Mouse (Mus musculus) megakaryocyte, embryonic 14.5 days (primary cell): ENCODE results near the gene Gm10322.

Experiments used
- FLI1 ChIP-seq: IDR thresholded peaks from 2 replicates; pipeline ENCODE4 v1.6.1; 2012; ENCODE audit warnings: low read length, inconsistent platforms, mixed read lengths
- GATA1 ChIP-seq: IDR thresholded peaks from 3 replicates; pipeline ENCODE4 v1.6.1; 2012; ENCODE audit warnings: mixed read lengths, low read length, inconsistent platforms, borderline replicate concordance

DNA sequence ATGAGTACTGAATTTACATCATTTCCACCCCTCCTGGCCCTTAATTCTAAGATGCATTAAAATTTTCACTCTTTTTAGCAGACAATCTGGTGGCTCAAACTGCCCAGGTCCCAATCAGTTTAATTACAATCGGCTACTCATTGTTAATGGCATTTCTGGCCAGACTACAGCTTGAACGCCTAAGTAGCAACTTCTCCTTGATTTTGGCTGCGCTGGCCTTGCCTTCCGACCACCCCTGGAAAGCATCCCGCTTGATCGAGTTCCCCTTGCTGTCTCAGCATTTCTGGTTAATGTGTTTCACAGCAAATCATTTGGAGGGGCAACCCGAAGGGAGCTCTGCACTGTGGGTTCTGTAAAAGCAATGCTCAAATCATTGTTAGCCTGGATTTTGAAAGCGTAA, 13.8 kb upstream of the Gm10322 start:
- no peak for TF ChIP-seq GATA1
- no peak for TF ChIP-seq FLI1
